8 mouse cellular contexts compared by ENCODE assay signal in genomic region chr17:87044364-87044763, GRCm38 (mm10). TPM values are rescaled to one million over a fixed set of nuclear protein-coding genes. Genes with fewer than 3 reads are reported as not detected.
DNase-seq lines count a peak whose midpoint lies in the region; ATAC-seq and TF ChIP-seq lines count a peak whose summit lies in the region.

No protein-coding gene starts in this region.

- intact Hi-C loops in gastrocnemius, adult 2 months (cut with DNase I): loop anchor here (1.0 to 10.0 kb wide), 4 partner anchors 82 to 530 kb away; partner anchors contain the start of gene Rhoq

- H3K27ac ChIP-seq in gastrocnemius, adult 2 months: peak overlapping the region; percentile 48; the same call in 1 of the 2 replicates

- no peak; the same call in 1 of the 2 replicates for TF ChIP-seq CTCF in gastrocnemius, adult 2 months (IDR thresholded peaks at IDR 0.05)

- peak; percentile 99 for ATAC-seq in inflammation-experienced regulatory T-cells, adult 6 months
- ATAC-seq in megakaryocyte progenitor cell, adult 5-6 weeks (replicated peaks; ENCODE audit: poor library complexity): peak; percentile 100

- no peak overlapping the region for H3K4me3 ChIP-seq in gastrocnemius, adult 2 months

- DNase-seq in ZHBTc4 (ENCODE audit: low read depth, low spot score): peak; percentile 93
- peak; percentile 90 to 94 for DNase-seq in cerebellum, postnatal 4 days (ENCODE audit: low spot score in 2 of 2)
- peak; percentile 92 for DNase-seq in gastrocnemius, adult 2 months
- DNase-seq in left cerebral cortex, adult 9 months (ENCODE audit: low spot score in 2 of 2): peak; percentile 57 to 93
- DNase-seq in right cerebral cortex, postnatal 10 days (ENCODE audit: low spot score in 2 of 2): peak; percentile 92 to 95
- DNase-seq in urinary bladder, postnatal 14 days (ENCODE audit: low spot score): peak; percentile 95

RNA-seq across cellular contexts. Expression of gene Cript, which starts 19.0 kb away (rescaled TPM):
- 10 to 100 TPM; 46.1 to 51.7 TPM for total RNA-seq in gastrocnemius, adult 2 months (2021)
- 100 to 1,000 TPM in 1 of 3 experiments, 10 to 100 TPM in 2; 94.9 to 127 (median 99.0) TPM for polyA plus RNA-seq in inflammation-experienced regulatory T-cells, adult 6 months (2017; shearing (Covaris generic))
- total RNA-seq in megakaryocyte progenitor cell, adult 5-6 weeks (2015): 88.1 and 94.9 TPM in 2 replicates
- total RNA-seq in megakaryocyte progenitor cell, adult 5-6 weeks (2017): 50.2 and 60.3 TPM in 2 replicates

RNA-seq across cellular contexts. Expression of gene Pigf, which starts 19.2 kb away (rescaled TPM):
- 1 to 10 TPM; 2.2 to 2.7 TPM for total RNA-seq in gastrocnemius, adult 2 months (2021)
- polyA plus RNA-seq in inflammation-experienced regulatory T-cells, adult 6 months (2017; shearing (Covaris generic)): 10 to 100 TPM; 21.0 to 30.2 (median 28.9) TPM
- total RNA-seq in megakaryocyte progenitor cell, adult 5-6 weeks (2015): 15.1 and 15.5 TPM in 2 replicates
- 20.8 TPM in 2 replicates for total RNA-seq in megakaryocyte progenitor cell, adult 5-6 weeks (2017)

Comparison
In these comparisons a context has a peak if more than half of its experiments do, and no peak if none do; other contexts are left out.
1. RNA of gene Pigf, which starts 19.2 kb away (total RNA-seq): 15.1 to 20.8 TPM in megakaryocyte progenitor cell, adult 5-6 weeks; 2.2 to 2.7 TPM in gastrocnemius, adult 2 months; every median in the first group is over 4 times any median in the second.
2. Peak in every context shown above with its lines, with median percentiles within 50 percentile points of each other: DNase-seq.